ENCODE assay signal across 9 mouse cellular contexts in the genomic region with DNA sequence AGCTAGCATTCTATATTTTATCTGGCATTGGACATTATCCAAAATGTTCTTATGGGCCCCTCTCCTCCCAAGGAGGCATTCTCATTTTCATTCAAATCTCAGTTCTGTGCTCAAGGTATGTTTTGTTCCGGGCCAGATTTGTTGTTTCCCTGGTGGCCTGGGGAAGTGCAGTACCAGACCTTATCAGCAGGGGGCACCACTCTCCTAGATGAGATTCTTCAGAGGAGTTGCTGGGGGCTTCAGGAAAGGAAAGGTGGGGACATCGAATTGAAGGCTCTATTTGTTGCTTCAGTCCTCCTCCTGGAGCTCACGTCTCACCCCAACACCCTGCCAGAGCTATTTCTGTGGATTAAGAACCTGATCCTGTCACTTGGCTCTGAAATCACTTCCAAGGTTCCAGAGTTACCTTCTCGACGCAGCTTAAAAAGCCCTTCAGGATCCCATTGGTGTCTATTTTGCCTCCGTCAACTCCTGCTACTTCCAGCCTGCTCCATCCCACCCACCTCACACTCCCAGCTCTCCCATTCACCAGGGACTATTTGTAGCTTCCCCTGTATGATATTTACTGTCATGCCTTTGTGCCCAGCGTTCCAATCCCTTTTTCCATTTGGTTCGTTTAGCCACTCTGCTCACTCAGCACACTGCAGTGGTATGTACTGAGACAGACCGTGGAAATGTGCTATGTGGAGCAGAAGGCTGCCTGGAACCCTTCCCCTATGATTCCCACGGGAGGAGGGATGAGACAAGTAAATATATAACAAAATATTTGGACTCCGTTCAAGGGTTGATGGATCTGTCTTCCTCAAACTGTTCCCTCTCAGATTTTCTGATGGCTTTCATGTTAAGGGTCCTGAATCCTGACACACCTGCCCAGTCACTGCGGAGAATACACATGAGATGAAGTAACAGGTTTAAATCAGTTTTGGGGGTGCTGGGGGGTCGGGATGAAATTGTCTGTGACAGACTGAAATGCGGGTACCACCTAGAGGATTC. TPM values are rescaled to one million over a fixed set of nuclear protein-coding genes. Genes with fewer than 3 reads are reported as not detected.
A peak's percentile ranks its signal among the peaks of the same experiment; 100 is the strongest.
DNase-seq lines count a peak whose midpoint lies in the region; ATAC-seq and TF ChIP-seq lines count a peak whose summit lies in the region.
"Had no signal": no experiment of that assay in that cellular context is flagged by ENCODE, and none has a peak within 500 bp of the region (broad histone marks: within the 10 kb centered on the region; RNA-seq: fewer than 3 reads in every experiment).

No protein-coding gene starts in this region.

- H3K27me3 ChIP-seq in liver, embryonic 14.5 days (ENCODE audit: control insufficient read depth, insufficient read depth, low read length): no peaks in the 10 kb centered on the region; the same call in none of the 2 replicates
- H3K27me3 ChIP-seq: heart, embryonic 15.5 days had no signal

- no peaks in the 10 kb centered on the region for H3K4me1 ChIP-seq in liver, embryonic 14.5 days (replicated peaks; ENCODE audit: control insufficient read depth in 2 of 2, insufficient read depth in 2 of 2, low read length in 1 of 2)

- H3K9me3 ChIP-seq in liver, embryonic 14.5 days (ENCODE audit: control insufficient read depth, low read length): no peaks in the 10 kb centered on the region
- H3K9me3 ChIP-seq: heart, embryonic 15.5 days had no signal

- no peak overlapping the region for H3K27ac ChIP-seq in liver, embryonic 14.5 days
- H3K27ac ChIP-seq: heart, embryonic 15.5 days had no signal

- H3K36me3 ChIP-seq in liver, embryonic 14.5 days (replicated peaks; ENCODE audit: control insufficient read depth, insufficient read depth, low read depth): no peaks in the 10 kb centered on the region
- H3K36me3 ChIP-seq: heart, embryonic 15.5 days had no signal

- TF ChIP-seq CTCF in liver, embryonic 14.5 days (IDR thresholded peaks at IDR 0.05; ENCODE audit: low read depth): peak; percentile 91

- no peak for TF ChIP-seq EP300 in liver, embryonic 14.5 days (IDR thresholded peaks at IDR 0.05; ENCODE audit: low read depth)

- no peak overlapping the region for H3K4me3 ChIP-seq in liver, embryonic 14.5 days (ENCODE audit: insufficient read depth in 1 of 2, low read depth in 2 of 2, low read length in 2 of 2)
- H3K4me3 ChIP-seq: heart, embryonic 15.5 days had no signal

- WGBS in liver, embryonic 14.5 days (ENCODE audit: insufficient replicate concordance): 49% methylated on average over 14 of the region's 14 CpGs

- peak; percentile 66 for ATAC-seq in frontal cortex, adult (ENCODE audit: low TSS enrichment)
- no peak for ATAC-seq in liver, embryonic 14.5 days (ENCODE audit: insufficient read depth)

- H3K4me2 ChIP-seq in liver, embryonic 14.5 days (ENCODE audit: low read depth): no peak overlapping the region
- H3K4me2 ChIP-seq: heart, embryonic 15.5 days had no signal

- no peak overlapping the region for H3K9ac ChIP-seq in liver, embryonic 14.5 days (replicated peaks)
- H3K9ac ChIP-seq: heart, embryonic 15.5 days had no signal

- peak; percentile 76 for DNase-seq in 3T3-L1 (ENCODE audit: low read depth, low spot score)
- DNase-seq in ES-CJ7 (ENCODE audit: low read depth, low spot score): peak; percentile 72
- DNase-seq in cerebellum, adult 8-10 months: peak; percentile 85
- peak; percentile 84 for DNase-seq in induced T-regulatory cell, adult 2 months (ENCODE audit: low read depth)
- DNase-seq in liver, embryonic 14.5 days (ENCODE audit: low read depth in 3 of 3, low spot score in 3 of 3): peak in 1 of 3 experiments; percentile 19
- DNase-seq in retina, postnatal 7 days (ENCODE audit: low read depth, low spot score): peak; percentile 55
- peak; percentile 60 for DNase-seq in urinary bladder, postnatal 36 days (ENCODE audit: low spot score in 2 of 2)

RNA-seq across cellular contexts. Expression of a gene that starts 13.6 kb away (rescaled TPM):
- 24.1 and 24.6 TPM in 2 replicates for polyA plus RNA-seq in liver, embryonic 14.5 days (2012; rRNA removed)
- polyA plus RNA-seq in liver, embryonic 14.5 days (2014; fragmentation: Nextera tagmentation; extraction: Ambion mirVana): 37.4 and 44.9 TPM in 2 replicates

RNA-seq across cellular contexts. Expression of a gene that starts 15.7 kb away (rescaled TPM):
- polyA plus RNA-seq in liver, embryonic 14.5 days (2012; rRNA removed): 18.8 and 22.0 TPM in 2 replicates
- 31.8 and 36.2 TPM in 2 replicates for polyA plus RNA-seq in liver, embryonic 14.5 days (2014; fragmentation: Nextera tagmentation; extraction: Ambion mirVana)
